Mouse (Mus musculus): ENCODE measurements around the gene Gm6408. TPM values are rescaled to one million over a fixed set of nuclear protein-coding genes. Genes with fewer than 3 reads are reported as not detected.
"Not testable (repeated sequence)": the region's sequence is repeated elsewhere in the genome, so short reads cannot be mapped to it uniquely, and the experiment has no call there.

The Gm6408 gene
- polyA plus RNA-seq, 1 experiment from 2014 or later: not detected

- H3K4me3 ChIP-seq (ENCODE audit: low read depth, low read length); DNase-seq (ENCODE audit: low spot score); H3K36me3 ChIP-seq (ENCODE audit: control insufficient read depth, insufficient read depth, low read length); H3K4me2 ChIP-seq (ENCODE audit: low read depth, severe bottlenecking); ATAC-seq (ENCODE audit: insufficient number of reproducible peaks, low FRiP score, low TSS enrichment, low read depth); H3K4me1 ChIP-seq (ENCODE audit: control insufficient read depth, insufficient read depth, low read length); H3K9ac ChIP-seq (ENCODE audit: low read length); H3K9me3 ChIP-seq (ENCODE audit: control insufficient read depth, low read length); H3K27ac ChIP-seq (replicated peaks; ENCODE audit: low read depth, low read length); H3K27me3 ChIP-seq (ENCODE audit: control insufficient read depth, insufficient read depth, low read length): not testable (repeated sequence)
- WGBS: 11% methylated on average over 3 of the region's 4 CpGs
Measured at GRCm38 (mm10) chr5:146488959-146489358, 7.2 kb downstream of the Gm6408 start.

GRCm38 (mm10) chr5:146491063-146491462, 9.3 kb downstream of the Gm6408 start, which contains the start of gene Gm6370:
Gene Gm6370, plus strand, starts transcription at chr5:146491363.
- not testable (repeated sequence) for H3K9ac ChIP-seq (ENCODE audit: low read length); H3K27me3 ChIP-seq (ENCODE audit: control insufficient read depth, insufficient read depth, low read length); H3K4me1 ChIP-seq (ENCODE audit: control insufficient read depth, insufficient read depth, low read length); ATAC-seq (ENCODE audit: insufficient number of reproducible peaks, low FRiP score, low TSS enrichment, low read depth); H3K9me3 ChIP-seq (ENCODE audit: control insufficient read depth, low read length); DNase-seq (ENCODE audit: low spot score); H3K36me3 ChIP-seq (ENCODE audit: control insufficient read depth, insufficient read depth, low read length); H3K4me3 ChIP-seq (ENCODE audit: low read depth, low read length); H3K27ac ChIP-seq (replicated peaks; ENCODE audit: low read depth, low read length); H3K4me2 ChIP-seq (ENCODE audit: low read depth, severe bottlenecking)
- no CpG with 5 or more reads among the region's 5 CpGs for WGBS

- DNase-seq (ENCODE audit: low spot score); H3K4me3 ChIP-seq (ENCODE audit: low read depth, low read length); ATAC-seq (ENCODE audit: insufficient number of reproducible peaks, low FRiP score, low TSS enrichment, low read depth); H3K9ac ChIP-seq (ENCODE audit: low read length); H3K4me2 ChIP-seq (ENCODE audit: low read depth, severe bottlenecking); H3K4me1 ChIP-seq (ENCODE audit: control insufficient read depth, insufficient read depth, low read length); H3K27me3 ChIP-seq (ENCODE audit: control insufficient read depth, insufficient read depth, low read length); H3K27ac ChIP-seq (replicated peaks; ENCODE audit: low read depth, low read length); H3K9me3 ChIP-seq (ENCODE audit: control insufficient read depth, low read length); H3K36me3 ChIP-seq (ENCODE audit: control insufficient read depth, insufficient read depth, low read length): not testable (repeated sequence)
- no CpG with 5 or more reads among the region's 5 CpGs for WGBS
Measured at GRCm38 (mm10) chr5:146502099-146502498, 20.3 kb downstream of the Gm6408 start, which contains the start of gene 4930449I24Rik. Gene 4930449I24Rik, plus strand, starts transcription at chr5:146502399.

GRCm38 (mm10) chr5:146513823-146514222, 32.1 kb downstream of the Gm6408 start, which contains the start of gene Gm3402:
Gene Gm3402, plus strand, starts transcription at chr5:146514123.
- WGBS: no CpG with 5 or more reads among the region's 5 CpGs

GRCm38 (mm10) chr5:146525501-146525900, 43.7 kb downstream of the Gm6408 start, which contains the start of gene Gm3404:
Gene Gm3404, plus strand, starts transcription at chr5:146525801.
- not testable (repeated sequence) for H3K4me1 ChIP-seq (ENCODE audit: control insufficient read depth, insufficient read depth, low read length); H3K4me2 ChIP-seq (ENCODE audit: low read depth, severe bottlenecking); H3K9me3 ChIP-seq (ENCODE audit: control insufficient read depth, low read length); H3K4me3 ChIP-seq (ENCODE audit: low read depth, low read length); ATAC-seq (ENCODE audit: insufficient number of reproducible peaks, low FRiP score, low TSS enrichment, low read depth); H3K27me3 ChIP-seq (ENCODE audit: control insufficient read depth, insufficient read depth, low read length); H3K9ac ChIP-seq (ENCODE audit: low read length); DNase-seq (ENCODE audit: low spot score); H3K27ac ChIP-seq (replicated peaks; ENCODE audit: low read depth, low read length); H3K36me3 ChIP-seq (ENCODE audit: control insufficient read depth, insufficient read depth, low read length)
- WGBS: 100% methylated on average over 2 of the region's 3 CpGs

More at GRCm38 (mm10) chr5:146513823-146514222, 32.1 kb downstream of the Gm6408 start, which contains the start of gene Gm3402:
- not testable (repeated sequence) for H3K4me2 ChIP-seq (ENCODE audit: low read depth, severe bottlenecking); H3K36me3 ChIP-seq (ENCODE audit: control insufficient read depth, insufficient read depth, low read length); H3K9ac ChIP-seq (ENCODE audit: low read length); H3K9me3 ChIP-seq (ENCODE audit: control insufficient read depth, low read length); ATAC-seq (ENCODE audit: insufficient number of reproducible peaks, low FRiP score, low TSS enrichment, low read depth); H3K27ac ChIP-seq (replicated peaks; ENCODE audit: low read depth, low read length); H3K27me3 ChIP-seq (ENCODE audit: control insufficient read depth, insufficient read depth, low read length); DNase-seq (ENCODE audit: low spot score); H3K4me1 ChIP-seq (ENCODE audit: control insufficient read depth, insufficient read depth, low read length); H3K4me3 ChIP-seq (ENCODE audit: low read depth, low read length)

Other genes starting within 250 kb of the Gm6408 start
- gene Wasf3, start 97.0 kb upstream of the Gm6408 start, polyA plus RNA-seq (2014; fragmentation: Nextera tagmentation; extraction: Ambion mirVana): 2.7 and 2.9 TPM in 2 replicates
- gene Gm6370, start 9.4 kb downstream of the Gm6408 start, polyA plus RNA-seq (2014; fragmentation: Nextera tagmentation; extraction: Ambion mirVana): not detected in 2 replicates
- not detected in 2 replicates for gene 4930449I24Rik, start 20.4 kb downstream of the Gm6408 start, polyA plus RNA-seq (2014; fragmentation: Nextera tagmentation; extraction: Ambion mirVana)
- gene Gm3402, start 32.2 kb downstream of the Gm6408 start, polyA plus RNA-seq (2014; fragmentation: Nextera tagmentation; extraction: Ambion mirVana): not detected in 2 replicates
- gene Gm3404, start 43.8 kb downstream of the Gm6408 start, polyA plus RNA-seq (2014; fragmentation: Nextera tagmentation; extraction: Ambion mirVana): not detected in 2 replicates
- not detected in 2 replicates for gene Gm3409, start 55.7 kb downstream of the Gm6408 start, polyA plus RNA-seq (2014; fragmentation: Nextera tagmentation; extraction: Ambion mirVana)
- gene Gm3415, start 74.2 kb downstream of the Gm6408 start, polyA plus RNA-seq (2014; fragmentation: Nextera tagmentation; extraction: Ambion mirVana): not detected in 2 replicates
- 0.19 TPM in 1 of 2 replicates, not detected in the other for gene Gpr12, start 103.3 kb downstream of the Gm6408 start, polyA plus RNA-seq (2014; fragmentation: Nextera tagmentation; extraction: Ambion mirVana)